Mouse (Mus musculus) lung, adult 2 months (tissue): ENCODE results near the gene 1500011B03Rik.

Experiments
- CTCF ChIP-seq: fragments of 200-500 bp; IDR thresholded peaks from 2 replicates; pipeline ENCODE4 v1.5.1; 2011; ENCODE audit warnings: mild to moderate bottlenecking, low read length, control low read depth; ENCODE audit not compliant: insufficient read depth
- POLR2A ChIP-seq: fragments of 200-500 bp; IDR thresholded peaks from 2 replicates; pipeline ENCODE4 v1.6.1; 2011; ENCODE audit warnings: low read depth, mild to moderate bottlenecking, control low read depth, low read length, borderline replicate concordance; ENCODE audit errors: extremely low read depth

- no peak for TF ChIP-seq POLR2A
- TF ChIP-seq CTCF = no peak
These were observed 56.1 kb downstream of the 1500011B03Rik start for GRCm38 (mm10) chr5:114767185-114767584.
